Mouse (Mus musculus): Measurements from ENCODE around the gene Tmem164.

Tmem164 gene

GRCm38 (mm10) chrX:142755542-142755941 lies 74.3 kb downstream of the Tmem164 start:
- DNase-seq: no peak

- DNase-seq: no peak
These were observed 79.2 kb downstream of the Tmem164 start for GRCm38 (mm10) chrX:142760415-142760814.

- DNase-seq: no peak
These were observed 82.1 kb downstream of the Tmem164 start for GRCm38 (mm10) chrX:142763337-142763736.

GRCm38 (mm10) chrX:142769698-142770097 lies 88.5 kb downstream of the Tmem164 start:
- DNase-seq: no peak

- DNase-seq: no peak
These were observed 92.5 kb downstream of the Tmem164 start for GRCm38 (mm10) chrX:142773658-142774057.

GRCm38 (mm10) chrX:142776131-142776530 lies 94.9 kb downstream of the Tmem164 start:
- DNase-seq: no peak

GRCm38 (mm10) chrX:142778638-142779037 lies 97.4 kb downstream of the Tmem164 start:
- no peak for DNase-seq

- peak; percentile 14 for DNase-seq
These were observed 105.2 kb downstream of the Tmem164 start for GRCm38 (mm10) chrX:142786160-142787052.

GRCm38 (mm10) chrX:142792185-142792584 lies 111.0 kb downstream of the Tmem164 start:
- no peak for DNase-seq

- DNase-seq: no peak
These were observed 112.9 kb downstream of the Tmem164 start for GRCm38 (mm10) chrX:142794069-142794610.

GRCm38 (mm10) chrX:142804596-142804995 lies 123.4 kb downstream of the Tmem164 start:
- DNase-seq: peak; percentile 38

- DNase-seq: no peak
These were observed 124.9 kb downstream of the Tmem164 start for GRCm38 (mm10) chrX:142806126-142806525.

- no peak for DNase-seq
These were observed 125.4 kb downstream of the Tmem164 start for GRCm38 (mm10) chrX:142806620-142807061.

- peak; percentile 41 for DNase-seq
These were observed 127.2 kb downstream of the Tmem164 start for GRCm38 (mm10) chrX:142808411-142808810.

GRCm38 (mm10) chrX:142813146-142813545 lies 131.9 kb downstream of the Tmem164 start:
- peak; percentile 64 for DNase-seq

- peak; percentile 22 for DNase-seq
These were observed 137.0 kb downstream of the Tmem164 start for GRCm38 (mm10) chrX:142818057-142818682.

- DNase-seq: no peak
These were observed 140.0 kb downstream of the Tmem164 start for GRCm38 (mm10) chrX:142821239-142821638.

- no peak for DNase-seq
These were observed 140.6 kb downstream of the Tmem164 start for GRCm38 (mm10) chrX:142821846-142822245.

GRCm38 (mm10) chrX:142825309-142825708 lies 144.1 kb downstream of the Tmem164 start:
- DNase-seq: no peak

- no peak for DNase-seq
These were observed 146.4 kb downstream of the Tmem164 start for GRCm38 (mm10) chrX:142827644-142828043.

- DNase-seq: no peak
These were observed 147.1 kb downstream of the Tmem164 start for GRCm38 (mm10) chrX:142828184-142828908.

- no peak for DNase-seq
These were observed 148.1 kb downstream of the Tmem164 start for GRCm38 (mm10) chrX:142829267-142829666.

- DNase-seq: no peak
These were observed 148.8 kb downstream of the Tmem164 start for GRCm38 (mm10) chrX:142829866-142830470.
